Mouse (Mus musculus) hindbrain, embryonic 14.5 days (tissue): ENCODE results near the gene Plpp7. TPM values are rescaled to one million over a fixed set of nuclear protein-coding genes. Genes with fewer than 3 reads are reported as not detected.

Experiments used
- ATAC-seq: fragments of 200-750 bp; cut with Nextera tagmentation; 2 replicates; pipeline ENCODE4 v1.8.0; 2017; ENCODE audit warnings: moderate number of reproducible peaks, mild to moderate bottlenecking, moderate TSS enrichment, moderate library complexity; ENCODE audit not compliant: low FRiP score
- DNase-seq: peaks from one replicate; pipeline ENCODE4 v3.0.0-alpha.2; 2015; ENCODE audit warnings: low spot score
- H3K27ac ChIP-seq: fragments of 300-500 bp; sonication (generic); 2 replicates; pipeline ENCODE4 v1.5.1; 2014; ENCODE audit warnings: mild to moderate bottlenecking, moderate library complexity
- H3K27me3 ChIP-seq: fragments of 300-500 bp; sonication (generic); 2 replicates; pipeline ENCODE4 v1.6.1; 2014; ENCODE audit warnings: mild to moderate bottlenecking, low read length, mixed read lengths; ENCODE audit not compliant: control insufficient read depth, insufficient read depth
- H3K36me3 ChIP-seq: fragments of 300-500 bp; sonication (generic); replicated peaks from 2 replicates; pipeline ENCODE4 v1.6.1; 2014; ENCODE audit not compliant: control insufficient read depth, insufficient read depth
- H3K4me1 ChIP-seq: fragments of 300-500 bp; sonication (generic); replicated peaks from 2 replicates; pipeline ENCODE4 v1.6.1; 2014; ENCODE audit warnings: antibody characterized with exemption, low read length, mixed read lengths; ENCODE audit not compliant: control insufficient read depth, insufficient read depth
- H3K4me2 ChIP-seq: fragments of 300-500 bp; sonication (generic); replicated peaks from 2 replicates; pipeline ENCODE4 v1.6.1; 2014; ENCODE audit warnings: mild to moderate bottlenecking, moderate library complexity
- H3K4me3 ChIP-seq: fragments of 300-500 bp; sonication (generic); replicated peaks from 2 replicates; pipeline ENCODE4 v1.5.1; 2014; ENCODE audit warnings: mild to moderate bottlenecking, low read length
- H3K9ac ChIP-seq: fragments of 300-500 bp; sonication (generic); 2 replicates; pipeline ENCODE4 v1.6.1; 2014
- H3K9me3 ChIP-seq: fragments of 300-500 bp; sonication (generic); 2 replicates; pipeline ENCODE4 v1.6.1; 2016; ENCODE audit warnings: low read length; ENCODE audit not compliant: control insufficient read depth
- WGBS: fragments of 180-500 bp; shearing (Covaris S2); extraction: QIAGEN DNeasy Blood & Tissue Kit; methylation state at CpG from one replicate; pipeline ENCODE4 v1.1.7; 2014; 5-methylcytosine and 5-hydroxymethylcytosine counted together
- polyA plus RNA-seq: library from polyadenylated mRNA; unstranded; fragments of >200 nt; fragmentation: Nextera tagmentation; extraction: Ambion mirVana; gene quantifications from 2 replicates; pipeline ENCODE4 v1.2.1, GENCODE M21; 2014

Plpp7 gene
- polyA plus RNA-seq, 1 experiment from 2014 or later: 22.4 TPM

GRCm38 (mm10) chr2:32080681-32081080, 14.6 kb upstream of the Plpp7 start:
- WGBS: 84% methylated on average over 3 of the region's 3 CpGs
- no peak overlapping the region for H3K27ac ChIP-seq
- H3K4me1 ChIP-seq: peaks cover 19% of the 10 kb centered on the region
- no peak for DNase-seq
- no peak overlapping the region for H3K4me3 ChIP-seq
- H3K4me2 ChIP-seq: no peak overlapping the region
- H3K9me3 ChIP-seq: no peaks in the 10 kb centered on the region
- peaks cover 30% of the 10 kb centered on the region for H3K27me3 ChIP-seq
- no peaks in the 10 kb centered on the region for H3K36me3 ChIP-seq
- H3K9ac ChIP-seq: no peak overlapping the region
- ATAC-seq: no peak

- WGBS: 82% methylated on average over 14 of the region's 14 CpGs
- Histone ChIP-seq H3K9me3 (no peaks in the 10 kb centered on the region), H3K27me3 (peaks cover 37% of the 10 kb centered on the region), H3K4me1 (peaks cover 19% of the 10 kb centered on the region), H3K9ac (no peak overlapping the region), H3K36me3 (no peaks in the 10 kb centered on the region), H3K4me2 (no peak overlapping the region), H3K4me3 (no peak overlapping the region), H3K27ac (no peak overlapping the region)
- DNase-seq (no peak), ATAC-seq (no peak)
These were observed 13.9 kb upstream of the Plpp7 start for GRCm38 (mm10) chr2:32081296-32081929.

- Histone ChIP-seq H3K9me3 (no peaks in the 10 kb centered on the region), H3K4me2 (peak overlapping the region; percentile 100), H3K4me3 (peak overlapping the region; percentile 58), H3K4me1 (peaks cover 19% of the 10 kb centered on the region), H3K27ac (no peak overlapping the region), H3K9ac (peak overlapping the region; percentile 63; the same call in 1 of the 2 replicates), H3K36me3 (no peaks in the 10 kb centered on the region), H3K27me3 (peaks cover 41% of the 10 kb centered on the region)
- no peak for ATAC-seq
- 48% methylated on average over 2 of the region's 2 CpGs for WGBS
- DNase-seq: no peak
These were observed 13.1 kb upstream of the Plpp7 start for GRCm38 (mm10) chr2:32082229-32082628.

GRCm38 (mm10) chr2:32083159-32084011, 11.9 kb upstream of the Plpp7 start:
- Histone ChIP-seq H3K27me3 (peaks cover 50% of the 10 kb centered on the region), H3K9me3 (no peaks in the 10 kb centered on the region), H3K4me3 (peak overlapping the region; percentile 58), H3K27ac (no peak overlapping the region), H3K4me2 (peak overlapping the region; percentile 100), H3K36me3 (no peaks in the 10 kb centered on the region), H3K9ac (peak overlapping the region; percentile 63), H3K4me1 (peaks cover 22% of the 10 kb centered on the region)
- ATAC-seq (no peak), DNase-seq (no peak)
- WGBS: 1% methylated on average over 91 of the region's 91 CpGs

GRCm38 (mm10) chr2:32084111-32084871, 11.0 kb upstream of the Plpp7 start, which contains the start of gene Fam78a:
Fam78a (minus strand) TSS chr2:32084857.
- Histone ChIP-seq H3K27me3 (peaks cover 59% of the 10 kb centered on the region), H3K4me3 (peak within 1 kb of the TSS; percentile 58), H3K4me1 (peaks cover 30% of the 10 kb centered on the region), H3K36me3 (no peaks in the 10 kb centered on the region), H3K9ac (peak within 1 kb of the TSS; percentile 63), H3K9me3 (no peaks in the 10 kb centered on the region), H3K27ac (no peak within 1 kb of the TSS), H3K4me2 (peak within 1 kb of the TSS; percentile 100)
- peak; percentile 75 for ATAC-seq
- DNase-seq: peak; percentile 60
- under 1% methylated on average over 67 of the region's 68 CpGs for WGBS

- no peak for DNase-seq
- H3K4me3 ChIP-seq: peak overlapping the region; percentile 58
- no peak overlapping the region for H3K27ac ChIP-seq
- no peaks in the 10 kb centered on the region for H3K36me3 ChIP-seq
- H3K9me3 ChIP-seq: no peaks in the 10 kb centered on the region
- no peak for ATAC-seq
- peaks cover 30% of the 10 kb centered on the region for H3K4me1 ChIP-seq
- WGBS: 25% methylated on average over 2 of the region's 2 CpGs
- H3K4me2 ChIP-seq: peak overlapping the region; percentile 100
- no peak overlapping the region for H3K9ac ChIP-seq
- H3K27me3 ChIP-seq: peaks cover 62% of the 10 kb centered on the region
These were observed 10.5 kb upstream of the Plpp7 start for GRCm38 (mm10) chr2:32084872-32085199.

GRCm38 (mm10) chr2:32085231-32085630, 10.1 kb upstream of the Plpp7 start:
- ATAC-seq (no peak), DNase-seq (no peak)
- no peaks in the 10 kb centered on the region for H3K9me3 ChIP-seq
- H3K4me2 ChIP-seq: no peak overlapping the region
- H3K4me1 ChIP-seq: peaks cover 30% of the 10 kb centered on the region
- H3K4me3 ChIP-seq: no peak overlapping the region
- H3K27me3 ChIP-seq: peaks cover 66% of the 10 kb centered on the region
- WGBS: 75% methylated on average over 2 of the region's 2 CpGs
- H3K36me3 ChIP-seq: no peaks in the 10 kb centered on the region
- H3K27ac ChIP-seq: no peak overlapping the region
- no peak overlapping the region for H3K9ac ChIP-seq

- no peak overlapping the region for H3K4me2 ChIP-seq
- no peak overlapping the region for H3K9ac ChIP-seq
- WGBS: 55% methylated on average over 4 of the region's 4 CpGs
- no peak overlapping the region for H3K4me3 ChIP-seq
- no peak overlapping the region for H3K27ac ChIP-seq
- H3K36me3 ChIP-seq: no peaks in the 10 kb centered on the region
- H3K9me3 ChIP-seq: no peaks in the 10 kb centered on the region
- peaks cover 53% of the 10 kb centered on the region for H3K27me3 ChIP-seq
- no peak for DNase-seq
- no peak for ATAC-seq
- H3K4me1 ChIP-seq: peaks cover 28% of the 10 kb centered on the region
These were observed 7.7 kb upstream of the Plpp7 start for GRCm38 (mm10) chr2:32087606-32088005.
